Mouse (Mus musculus) CH12.LX (cell line): ENCODE data around the gene Sycp3. TPM values are rescaled to one million over a fixed set of nuclear protein-coding genes. Genes with fewer than 3 reads are reported as not detected.

Experiments
- DNase-seq: peaks from one replicate; pipeline ENCODE4 v3.0.0-alpha.2; 2013; ENCODE audit errors: extremely low read depth
- H3K27ac ChIP-seq: 2 replicates; pipeline ENCODE4 v1.5.1; 2012; ENCODE audit warnings: low read depth, mild to moderate bottlenecking, control low read depth, moderate library complexity; ENCODE audit not compliant: insufficient read depth
- H3K27me3 ChIP-seq: replicated peaks from 2 replicates; pipeline ENCODE3; 2012; ENCODE audit warnings: inconsistent platforms
- H3K36me3 ChIP-seq, 2 experiments: replicated peaks in 1 of 2; 2 replicates each; pipeline versions ENCODE3 to v1.6.1; 2012; ENCODE audit warnings: inconsistent platforms in 1 of 2, low read length in 1 of 2, mild to moderate bottlenecking in 1 of 2, mixed read lengths in 1 of 2, moderate library complexity in 1 of 2; ENCODE audit not compliant: control insufficient read depth in 1 of 2, insufficient read depth in 1 of 2
- H3K4me1 ChIP-seq, 2 experiments: 2 replicates each; pipeline ENCODE4 v1.6.1; 2012; ENCODE audit warnings: inconsistent platforms in 1 of 2, moderate library complexity in 1 of 2; ENCODE audit not compliant: insufficient read depth in 2 of 2, control insufficient read depth in 1 of 2
- H3K4me2 ChIP-seq: 2 replicates; pipeline ENCODE4 v1.6.1; 2012; ENCODE audit warnings: low read depth, mild to moderate bottlenecking, control low read depth; ENCODE audit not compliant: poor library complexity, insufficient read depth, severe bottlenecking
- H3K4me3 ChIP-seq, 3 experiments: fragments of 150-350 bp in 1 of 3; sonication (generic) in 1 of 3; replicated peaks in 1 of 3; 2 replicates each; pipeline versions ENCODE3 to v1.5.1; 2011 to 2012; ENCODE audit warnings: low read depth in 2 of 3, low read length in 2 of 3, mild to moderate bottlenecking in 2 of 3, moderate library complexity in 2 of 3, control low read depth in 1 of 3, improper control_type of control experiment in 1 of 3, inconsistent platforms in 1 of 3, mixed read lengths in 1 of 3; ENCODE audit not compliant: poor library complexity in 1 of 3
- H3K79me2 ChIP-seq: replicated peaks from 2 replicates; pipeline ENCODE4 v1.6.1; 2012; ENCODE audit warnings: mild to moderate bottlenecking, moderate library complexity; ENCODE audit not compliant: control insufficient read depth, poor library complexity, insufficient read depth, severe bottlenecking; ENCODE audit errors: extremely low read depth
- H3K9ac ChIP-seq: 2 replicates; pipeline ENCODE4 v1.6.1; 2012; ENCODE audit warnings: low read depth, mild to moderate bottlenecking, control low read depth, moderate library complexity; ENCODE audit not compliant: insufficient read depth
- H3K9me3 ChIP-seq: replicated peaks from 2 replicates; pipeline ENCODE3; 2012; ENCODE audit warnings: low read length, inconsistent platforms, mixed read lengths
- CHD1 ChIP-seq: IDR thresholded peaks from 2 replicates; pipeline ENCODE4 v1.6.1; 2012; ENCODE audit warnings: low read depth, low read length, improper control_type of control experiment, inconsistent platforms
- CHD2 ChIP-seq: IDR thresholded peaks from 2 replicates; pipeline ENCODE4 v1.6.1; 2011; ENCODE audit warnings: low read length, improper control_type of control experiment
- CTCF ChIP-seq, 2 experiments: IDR thresholded peaks in 1 of 2; conservative IDR thresholded peaks in 1 of 2; 2 replicates each; pipeline ENCODE4 v1.5.1; 2011 to 2012; ENCODE audit warnings: low read depth in 2 of 2, low read length in 2 of 2, improper control_type of control experiment in 1 of 2, inconsistent platforms in 1 of 2, mild to moderate bottlenecking in 1 of 2, moderate library complexity in 1 of 2
- ELF1 ChIP-seq: IDR thresholded peaks from 2 replicates; pipeline ENCODE4 v1.6.1; 2014; ENCODE audit warnings: low read depth, mild to moderate bottlenecking, inconsistent platforms, low read length, improper control_type of control experiment
- EP300 ChIP-seq: IDR thresholded peaks from 2 replicates; pipeline ENCODE4 v1.6.1; 2011; ENCODE audit warnings: low read length, improper control_type of control experiment
- GABPA ChIP-seq: IDR thresholded peaks from 2 replicates; pipeline ENCODE4 v1.6.1; 2012; ENCODE audit warnings: low read depth, low read length, improper control_type of control experiment, inconsistent platforms; ENCODE audit not compliant: insufficient replicate concordance
- IRF4 ChIP-seq: IDR thresholded peaks from 2 replicates; pipeline ENCODE4 v1.6.1; 2014; ENCODE audit warnings: low read depth, mild to moderate bottlenecking, inconsistent platforms, low read length, improper control_type of control experiment
- JUND ChIP-seq: conservative IDR thresholded peaks from 2 replicates; pipeline ENCODE4 v1.6.1; 2011; ENCODE audit warnings: low read depth, low read length, improper control_type of control experiment
- MAFK ChIP-seq: IDR thresholded peaks from 2 replicates; pipeline ENCODE4 v1.6.1; 2011; ENCODE audit warnings: low read length, improper control_type of control experiment; ENCODE audit not compliant: insufficient replicate concordance
- MAX ChIP-seq: IDR thresholded peaks from 2 replicates; pipeline ENCODE4 v1.6.1; 2011; ENCODE audit warnings: low read length, improper control_type of control experiment
- MEF2A ChIP-seq: IDR thresholded peaks from 2 replicates; pipeline ENCODE4 v1.6.1; 2014; ENCODE audit warnings: low read depth, mild to moderate bottlenecking, inconsistent platforms, low read length, improper control_type of control experiment, borderline replicate concordance
- MXI1 ChIP-seq: IDR thresholded peaks from 2 replicates; pipeline ENCODE4 v1.6.1; 2011; ENCODE audit warnings: mild to moderate bottlenecking, low read depth, low read length, improper control_type of control experiment
- MYC ChIP-seq: IDR thresholded peaks from 2 replicates; pipeline ENCODE4 v1.6.1; 2011; ENCODE audit warnings: low read depth, mild to moderate bottlenecking, improper control_type of control experiment, low read length
- NELFE ChIP-seq: IDR thresholded peaks from 2 replicates; pipeline ENCODE4 v1.6.1; 2011; ENCODE audit warnings: low read depth, low read length, improper control_type of control experiment
- NRF1 ChIP-seq: IDR thresholded peaks from 2 replicates; pipeline ENCODE4 v1.6.1; 2014; ENCODE audit warnings: low read depth, mild to moderate bottlenecking, inconsistent platforms, low read length, improper control_type of control experiment, moderate library complexity
- POLR2AphosphoS2 ChIP-seq: IDR thresholded peaks from 2 replicates; pipeline ENCODE4 v1.6.1; 2011; ENCODE audit warnings: low read depth, low read length, improper control_type of control experiment
- RCOR1 ChIP-seq: conservative IDR thresholded peaks from 2 replicates; pipeline ENCODE4 v1.6.1; 2012; ENCODE audit warnings: low read depth, mild to moderate bottlenecking, inconsistent platforms, low read length, improper control_type of control experiment
- TBP ChIP-seq: conservative IDR thresholded peaks from 2 replicates; pipeline ENCODE4 v1.6.1; 2011; ENCODE audit warnings: low read depth, low read length, improper control_type of control experiment
- UBTF ChIP-seq: IDR thresholded peaks from 2 replicates; pipeline ENCODE4 v1.6.1; 2012; ENCODE audit warnings: low read depth, mild to moderate bottlenecking, inconsistent platforms, low read length, improper control_type of control experiment, moderate library complexity
- USF2 ChIP-seq: conservative IDR thresholded peaks from 2 replicates; pipeline ENCODE4 v1.6.1; 2011; ENCODE audit warnings: low read depth, low read length, improper control_type of control experiment
- ZC3H11A ChIP-seq: IDR thresholded peaks from 2 replicates; pipeline ENCODE4 v1.6.1; 2012; ENCODE audit warnings: low read depth, mild to moderate bottlenecking, inconsistent platforms, low read length, improper control_type of control experiment
- ZKSCAN1 ChIP-seq: IDR thresholded peaks from 2 replicates; pipeline ENCODE4 v1.6.1; 2012; ENCODE audit warnings: low read depth, inconsistent platforms, low read length, improper control_type of control experiment, borderline replicate concordance
- ZMIZ1 ChIP-seq: IDR thresholded peaks from 2 replicates; pipeline ENCODE4 v1.6.1; 2012; ENCODE audit warnings: low read depth, mild to moderate bottlenecking, inconsistent platforms, low read length, improper control_type of control experiment
- ZNF384 ChIP-seq: IDR thresholded peaks from 2 replicates; pipeline ENCODE4 v1.6.1; 2012; ENCODE audit warnings: low read depth, low read length, improper control_type of control experiment, inconsistent platforms
- dilution Hi-C: fragments of 300-500 bp; cut with MboI; formaldehyde crosslinking; loops from 2 replicates; pipeline ENCODE4 v1.14.3; 2020; ENCODE audit warnings: low sequenced_read_pairs; ENCODE audit not compliant: extremely low pct_unique_long_range_greater_than_20kb, extremely low pct_ligation_motif_present
- in situ Hi-C: fragments of 300-500 bp; cut with MboI; formaldehyde crosslinking; loops from 3 replicates; pipeline ENCODE4 v1.14.3; 2019; ENCODE audit warnings: low sequenced_read_pairs, low pct_ligation_motif_present, low pct_unique_long_range_greater_than_20kb, mixed read lengths
- polyA plus RNA-seq: library from polyadenylated mRNA; unstranded; fragments of >175 nt; gene quantifications from 2 replicates; pipeline ENCODE4 v1.2.1, GENCODE M21; 2012; ENCODE audit warnings: low read depth; ENCODE audit not compliant: insufficient read length
- total RNA-seq, 2 experiments: library from RNA; depleted of rRNA; stranded (reverse); fragments of 300-350 nt in 1 of 2; fragments of >200 nt in 1 of 2; gene quantifications; 2 replicates each; pipeline ENCODE4 v1.2.3; 2012 to 2014

Sycp3 gene
- total and polyA plus RNA-seq, 3 experiments, result not detected

DNA sequence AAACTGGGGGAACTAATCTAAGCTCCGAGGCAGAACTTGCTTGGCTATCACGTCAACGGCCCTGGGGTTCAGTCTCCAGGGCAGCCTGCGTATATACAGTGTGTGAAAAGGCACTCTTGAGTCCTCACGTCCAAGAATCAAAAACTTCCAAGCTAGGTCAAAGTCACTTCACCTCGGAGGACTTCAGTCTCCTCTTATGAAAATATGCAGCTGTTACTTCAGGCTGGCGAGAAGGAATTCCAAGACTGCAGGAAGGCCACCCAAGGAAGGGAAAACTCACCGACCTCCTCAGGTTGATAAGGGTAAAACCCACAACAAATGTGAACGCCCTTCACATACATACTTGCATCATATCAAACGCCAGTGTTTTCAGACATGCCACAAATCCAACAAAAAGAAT is 42.0 kb downstream of the Sycp3 start:
- Histone ChIP-seq H3K79me2 (no peaks in the 10 kb centered on the region), H3K4me3 (no peak overlapping the region), H3K9ac (no peak overlapping the region), H3K4me1 (peaks cover 0 to 24% of the 10 kb centered on the region in 2 experiments; a peak in 2 of 4 replicates), H3K27me3 (peaks cover 5% of the 10 kb centered on the region), H3K4me2 (no peak overlapping the region), H3K9me3 (no peaks in the 10 kb centered on the region), H3K27ac (no peak overlapping the region), H3K36me3 (no peaks in the 10 kb centered on the region)
- DNase-seq, result no peak
- in situ Hi-C loops (no loop called here), dilution Hi-C loops (no loop called here)
- TF ChIP-seq NELFE (no peak), RCOR1 (no peak), IRF4 (no peak), EP300 (no peak), JUND (no peak), ZKSCAN1 (no peak), NRF1 (no peak), MXI1 (no peak), TBP (no peak), UBTF (no peak), CHD2 (no peak), POLR2AphosphoS2 (no peak), CTCF (conservative IDR thresholded peaks at IDR 0.05 in 1 of 2, IDR thresholded peaks at IDR 0.05 in 1 of 2; ENCODE audit: low read depth in 2 of 2, low read length in 2 of 2) (no peak), MAX (no peak), MEF2A (no peak), MYC (no peak), ZC3H11A (no peak), ZMIZ1 (no peak), GABPA (no peak)

DNA sequence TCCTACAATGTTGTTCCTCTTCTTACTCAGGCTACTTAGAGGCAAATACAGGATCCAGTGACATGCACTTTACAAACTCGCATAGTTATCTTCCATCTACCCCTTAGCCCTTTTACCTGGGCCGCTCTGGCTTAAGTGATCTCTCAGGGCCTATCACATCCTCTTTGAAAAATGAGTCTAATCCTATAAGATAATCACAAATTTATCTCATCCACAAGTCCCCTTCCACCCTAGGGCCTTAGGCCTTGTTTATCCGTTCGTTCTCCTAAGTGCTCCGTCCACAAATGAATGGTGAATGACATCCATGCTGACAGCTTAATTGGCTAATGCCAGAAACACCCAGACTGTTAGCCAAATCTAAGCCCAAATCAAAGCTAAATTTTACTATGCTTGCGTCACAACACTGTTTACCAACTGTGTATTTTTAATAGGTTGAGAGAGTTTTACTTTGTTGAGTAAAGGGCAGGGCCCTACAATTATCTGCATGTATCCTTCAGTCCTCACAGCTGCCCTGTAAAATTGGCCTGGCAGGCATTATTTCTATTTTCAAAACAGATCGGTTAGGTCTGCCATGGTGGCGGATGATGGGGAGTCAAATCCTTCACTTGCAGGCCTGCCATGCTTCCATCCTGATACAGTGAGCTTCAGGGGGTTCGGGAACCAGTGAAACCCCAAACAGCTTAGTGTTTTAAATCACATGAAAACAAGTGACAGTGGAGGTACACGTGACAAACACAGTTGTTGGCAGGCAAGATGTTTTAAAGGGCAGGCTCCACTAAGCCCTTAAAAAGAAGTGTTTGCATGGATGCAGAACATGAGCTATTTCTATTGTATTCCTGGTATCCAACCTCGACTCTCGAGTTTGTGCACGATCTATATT is 42.8 kb downstream of the Sycp3 start:
- H3K9me3 ChIP-seq, result no peaks in the 10 kb centered on the region
- dilution Hi-C loops, result no loop called here
- H3K79me2 ChIP-seq, result no peaks in the 10 kb centered on the region
- H3K27ac ChIP-seq, result no peak overlapping the region
- no peak overlapping the region for H3K9ac ChIP-seq
- H3K4me2 ChIP-seq, result no peak overlapping the region
- H3K4me1 ChIP-seq, result peaks cover 0 to 24% of the 10 kb centered on the region in 2 experiments; a peak in 2 of 4 replicates
- peaks cover 5% of the 10 kb centered on the region for H3K27me3 ChIP-seq
- in situ Hi-C loops, result no loop called here
- TF ChIP-seq CHD1 (no peak), CHD2 (no peak), ZNF384 (no peak), UBTF (no peak), MAX (no peak), ZC3H11A (no peak), USF2 (no peak), ELF1 (no peak), MAFK (no peak)
- no peak for DNase-seq
- H3K4me3 ChIP-seq, result no peak overlapping the region
- no peaks in the 10 kb centered on the region for H3K36me3 ChIP-seq
